Mouse (Mus musculus) C2C12 (cell line): ENCODE results near the gene Wap. TPM values are rescaled to one million over a fixed set of nuclear protein-coding genes. Genes with fewer than 3 reads are reported as not detected.

ENCODE experiments used
- H3K27me3 ChIP-seq: one replicate; pipeline ENCODE4 v1.6.1; 2011; ENCODE audit not compliant: control insufficient read depth, insufficient read depth, insufficient read length
- H3K36me3 ChIP-seq: one replicate; pipeline ENCODE4 v1.6.1; 2011; ENCODE audit not compliant: control insufficient read depth, insufficient read depth
- H3K4me3 ChIP-seq: one replicate; pipeline ENCODE4 v1.5.1; 2011; ENCODE audit warnings: mild to moderate bottlenecking, control low read depth; ENCODE audit not compliant: poor library complexity, insufficient read depth, severe bottlenecking
- H3K79me2 ChIP-seq: one replicate; pipeline ENCODE4 v1.6.1; 2011; ENCODE audit not compliant: control insufficient read depth, insufficient read depth
- H3K79me3 ChIP-seq: one replicate; pipeline ENCODE4 v1.6.1; 2011; ENCODE audit warnings: low read depth, control low read depth
- H3ac ChIP-seq: one replicate; pipeline ENCODE3; 2011; ENCODE audit warnings: low read depth; ENCODE audit not compliant: control insufficient read depth, insufficient read length
- CEBPB ChIP-seq: IDR thresholded peaks from one replicate; pipeline ENCODE4 v1.6.1; 2011; ENCODE audit warnings: low read depth, mild to moderate bottlenecking, control low read depth, moderate library complexity
- CTCF ChIP-seq: IDR thresholded peaks from one replicate; pipeline ENCODE4 v1.5.1; 2011; ENCODE audit not compliant: control insufficient read depth, insufficient read depth, insufficient read length
- FOSL1 ChIP-seq: IDR thresholded peaks from one replicate; pipeline ENCODE4 v1.8.0; 2011; ENCODE audit warnings: mild to moderate bottlenecking, low read length; ENCODE audit not compliant: poor library complexity, insufficient read depth, severe bottlenecking
- MAX ChIP-seq: IDR thresholded peaks from one replicate; pipeline ENCODE4 v1.6.1; 2011; ENCODE audit warnings: mild to moderate bottlenecking, control low read depth
- MYOD1 ChIP-seq: IDR thresholded peaks from one replicate; pipeline ENCODE4 v1.6.1; 2011; ENCODE audit warnings: low read depth; ENCODE audit not compliant: control insufficient read depth, insufficient read length
- MYOG ChIP-seq: IDR thresholded peaks from one replicate; pipeline ENCODE4 v1.6.1; 2011; ENCODE audit not compliant: control insufficient read depth, insufficient read length; ENCODE audit errors: extremely low read depth
- USF1 ChIP-seq: IDR thresholded peaks from one replicate; pipeline ENCODE4 v1.6.1; 2011; ENCODE audit warnings: low read depth, mild to moderate bottlenecking, control low read depth, moderate library complexity
- polyA plus RNA-seq: library from polyadenylated mRNA; unstranded; fragments of >200 nt; fragmentation: generic; extraction: Trizol; gene quantifications from one replicate; pipeline ENCODE4 v1.2.1, GENCODE M21; 2012; ENCODE audit warnings: missing spikeins

Gene Wap
- polyA plus RNA-seq, 1 experiment, result not detected

DNA sequence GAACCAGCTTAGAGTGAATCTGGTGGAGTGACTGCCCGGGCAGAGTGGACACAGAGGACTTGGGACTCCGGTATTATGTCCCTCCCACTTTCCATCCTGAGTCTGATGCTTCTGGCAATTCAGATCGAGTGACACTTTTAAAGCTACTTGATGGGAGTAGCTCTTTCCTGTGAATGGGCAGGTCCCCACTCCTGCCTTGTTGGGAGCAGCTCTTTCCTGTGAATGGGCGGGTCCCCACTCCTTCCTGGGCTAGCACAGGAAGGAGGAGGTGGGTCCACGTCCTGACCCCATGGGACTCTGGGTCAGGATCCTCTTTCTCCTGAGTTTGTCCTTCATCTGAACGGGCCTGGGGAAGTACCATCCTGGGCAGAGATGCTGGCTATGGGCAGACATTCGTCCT is 37.0 kb upstream of the Wap start:
- no peak for TF ChIP-seq FOSL1
- TF ChIP-seq MYOG, result no peak
- no peak for TF ChIP-seq MAX
- TF ChIP-seq USF1, result no peak
- TF ChIP-seq CEBPB, result no peak
- TF ChIP-seq CTCF, result no peak
- TF ChIP-seq MYOD1, result no peak
- no peaks in the 10 kb centered on the region for H3K79me3 ChIP-seq
- H3K36me3 ChIP-seq, result no peaks in the 10 kb centered on the region

DNA sequence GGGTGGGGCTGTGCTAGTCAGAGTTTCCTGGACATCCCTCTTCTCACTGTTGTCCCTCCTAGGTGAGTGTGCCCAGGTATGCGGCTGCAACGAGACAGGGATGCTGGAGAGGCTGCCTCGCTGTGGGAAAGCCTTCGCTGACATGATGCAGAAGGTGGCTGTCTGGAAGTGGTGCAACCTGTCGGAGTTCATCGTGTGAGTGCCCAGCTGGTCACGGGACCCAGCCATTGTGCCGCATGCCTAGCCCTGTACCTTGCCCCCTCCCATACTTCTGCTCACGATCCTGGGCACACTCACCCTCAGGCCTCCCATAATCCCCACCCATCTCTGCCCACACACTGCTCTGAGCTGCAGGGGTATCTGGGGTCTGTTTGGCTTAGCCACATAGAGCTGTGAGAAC is 36.3 kb upstream of the Wap start:
- Histone ChIP-seq H3K79me3 (no peaks in the 10 kb centered on the region), H3K36me3 (no peaks in the 10 kb centered on the region), H3ac (no peak overlapping the region), H3K4me3 (no peak overlapping the region), H3K27me3 (no peaks in the 10 kb centered on the region), H3K79me2 (no peaks in the 10 kb centered on the region)
- TF ChIP-seq CTCF, result no peak
- no peak for TF ChIP-seq MYOD1
- no peak for TF ChIP-seq MYOG
- TF ChIP-seq MAX, result no peak
- no peak for TF ChIP-seq USF1
- TF ChIP-seq CEBPB, result no peak
- TF ChIP-seq FOSL1, result no peak

More for the DNA sequence above, 37.0 kb upstream of the Wap start:
- Histone ChIP-seq H3K79me2 (no peaks in the 10 kb centered on the region), H3K27me3 (no peaks in the 10 kb centered on the region), H3K4me3 (no peak overlapping the region), H3ac (no peak overlapping the region)

DNA sequence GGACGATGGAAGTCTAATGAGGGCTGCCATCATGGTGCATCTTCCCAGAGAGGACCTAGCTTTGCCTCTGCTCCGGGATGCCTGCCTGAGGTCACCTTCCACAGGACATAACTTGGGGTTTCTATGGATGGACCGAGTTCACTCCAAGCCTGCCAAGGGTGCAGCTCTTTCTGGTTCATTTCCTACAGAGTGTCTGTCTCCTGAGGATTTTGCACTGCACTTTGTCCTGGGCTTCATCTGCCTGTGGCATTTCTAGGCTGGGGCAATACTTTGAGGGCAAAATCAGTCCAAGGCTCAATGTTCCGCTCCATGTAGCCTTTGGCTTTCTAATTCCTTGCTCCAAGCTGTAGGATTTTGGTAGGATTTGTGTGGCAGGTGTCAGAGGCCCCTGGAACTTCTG is 32.4 kb upstream of the Wap start:
- TF ChIP-seq MYOD1 (no peak), FOSL1 (no peak), CEBPB (no peak), MAX (no peak), CTCF (no peak), USF1 (no peak), MYOG (no peak)
- H3K79me3 ChIP-seq, result no peaks in the 10 kb centered on the region
- no peak overlapping the region for H3K4me3 ChIP-seq
- no peak overlapping the region for H3ac ChIP-seq
- H3K79me2 ChIP-seq, result no peaks in the 10 kb centered on the region
- H3K36me3 ChIP-seq, result no peaks in the 10 kb centered on the region
- no peaks in the 10 kb centered on the region for H3K27me3 ChIP-seq

DNA sequence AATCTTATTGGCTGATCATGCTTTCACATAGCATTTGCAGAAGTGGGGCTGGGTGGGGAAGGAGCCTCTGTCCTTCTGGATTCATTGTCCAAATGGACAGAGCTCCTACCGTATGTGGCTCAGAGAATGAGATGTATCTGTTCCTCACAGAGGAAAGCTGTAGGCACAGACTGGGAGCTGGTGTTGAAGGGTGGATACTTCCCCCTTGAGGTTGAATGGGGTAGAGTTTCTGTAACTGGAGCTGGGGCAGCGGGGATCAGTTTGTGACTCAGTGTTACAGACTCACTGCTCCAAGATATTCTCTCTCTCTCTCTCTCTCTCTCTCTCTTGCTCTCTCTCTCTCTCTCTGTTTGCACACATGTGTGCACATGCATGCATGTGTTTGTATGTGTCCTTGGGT is 31.6 kb upstream of the Wap start:
- Histone ChIP-seq H3K36me3 (no peaks in the 10 kb centered on the region), H3K79me3 (no peaks in the 10 kb centered on the region), H3K27me3 (no peaks in the 10 kb centered on the region), H3ac (no peak overlapping the region), H3K4me3 (no peak overlapping the region), H3K79me2 (no peaks in the 10 kb centered on the region)
- no peak for TF ChIP-seq USF1
- TF ChIP-seq MAX, result no peak
- no peak for TF ChIP-seq MYOG
- no peak for TF ChIP-seq CEBPB
- TF ChIP-seq FOSL1, result no peak
- no peak for TF ChIP-seq MYOD1
- no peak for TF ChIP-seq CTCF

DNA sequence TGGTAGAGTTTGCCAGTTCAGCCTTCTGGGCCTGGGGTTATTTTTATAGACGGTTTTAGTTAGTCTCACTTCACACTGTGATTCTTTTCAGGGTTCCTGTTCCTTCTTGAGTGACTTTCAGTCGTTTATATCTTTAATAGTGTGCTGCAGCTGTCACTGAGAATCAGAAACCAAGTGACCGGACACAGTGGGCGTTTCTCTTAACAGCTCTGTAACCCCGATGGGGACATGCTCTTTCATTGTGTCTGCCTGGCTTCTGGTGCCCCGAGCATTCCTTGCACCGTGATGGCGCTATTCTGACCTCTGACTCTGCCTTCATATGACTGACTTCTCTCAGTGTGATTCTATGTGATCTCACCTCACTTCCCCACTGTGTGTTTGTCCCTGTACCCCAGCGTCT is 30.6 kb upstream of the Wap start:
- Histone ChIP-seq H3K4me3 (no peak overlapping the region), H3K79me2 (no peaks in the 10 kb centered on the region), H3ac (no peak overlapping the region), H3K79me3 (no peaks in the 10 kb centered on the region), H3K36me3 (no peaks in the 10 kb centered on the region), H3K27me3 (no peaks in the 10 kb centered on the region)
- no peak for TF ChIP-seq CTCF
- TF ChIP-seq MAX, result no peak
- TF ChIP-seq MYOD1, result no peak
- no peak for TF ChIP-seq MYOG

DNA sequence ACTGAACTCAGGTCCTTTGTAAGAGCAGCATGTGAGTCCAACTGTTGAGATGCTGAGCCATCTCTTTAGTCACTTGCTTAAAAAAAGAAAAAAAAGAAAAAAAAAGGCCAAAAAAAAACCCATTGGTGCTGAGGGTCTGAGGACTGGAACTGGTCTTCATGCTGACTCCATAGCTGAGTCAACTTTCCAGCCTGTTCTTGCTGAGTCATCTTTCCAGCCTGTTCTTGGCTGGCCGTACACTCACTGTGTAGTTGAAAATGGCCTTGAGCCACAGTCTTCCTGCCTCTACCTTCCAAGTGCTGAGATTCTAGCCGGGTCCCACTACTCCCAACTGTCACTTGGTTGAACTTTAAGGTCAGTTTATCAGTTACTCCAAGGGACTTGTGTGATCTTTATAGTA is 28.2 kb upstream of the Wap start:
- Histone ChIP-seq H3K79me2 (no peaks in the 10 kb centered on the region), H3K4me3 (no peak overlapping the region), H3ac (no peak overlapping the region), H3K36me3 (no peaks in the 10 kb centered on the region), H3K27me3 (no peaks in the 10 kb centered on the region), H3K79me3 (no peaks in the 10 kb centered on the region)
- no peak for TF ChIP-seq CEBPB
- no peak for TF ChIP-seq MYOG
- no peak for TF ChIP-seq FOSL1
- TF ChIP-seq MYOD1, result no peak
- TF ChIP-seq CTCF, result no peak
- no peak for TF ChIP-seq USF1
- no peak for TF ChIP-seq MAX
